8 mouse cellular contexts compared by ENCODE assay signal in the genomic region with DNA sequence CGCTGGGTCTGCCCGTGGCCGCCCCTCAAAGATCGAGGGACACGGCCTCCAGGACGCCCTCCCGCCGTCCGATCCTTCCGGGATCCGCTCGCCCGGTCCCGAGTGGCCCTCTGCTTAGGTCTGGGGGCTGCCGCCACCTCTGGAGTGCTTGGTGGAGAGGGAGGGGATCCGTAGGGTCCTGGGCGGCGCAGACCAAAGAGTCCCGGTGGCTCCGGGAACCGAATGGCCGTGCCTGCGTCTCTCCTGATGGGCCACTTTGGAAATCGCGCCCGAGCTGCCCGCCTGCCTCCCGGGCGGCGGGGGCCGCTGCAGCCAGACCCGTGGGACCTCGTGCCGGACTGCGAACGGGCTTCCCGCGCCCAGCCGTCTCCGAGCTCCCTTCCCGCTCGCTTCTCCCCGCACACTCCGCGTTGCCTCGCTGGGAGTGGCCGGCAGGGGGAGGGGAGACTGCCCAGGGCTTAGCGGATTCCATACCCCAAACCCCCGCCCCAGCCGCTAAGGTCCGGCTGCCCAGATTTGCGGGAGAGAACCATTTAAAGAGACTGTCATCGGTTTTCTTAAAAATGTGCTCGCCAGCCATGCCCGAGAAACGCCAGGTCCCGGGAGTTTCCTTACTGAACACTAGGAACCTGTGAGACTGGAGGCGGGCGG. TPM values are rescaled to one million over a fixed set of nuclear protein-coding genes. Genes with fewer than 3 reads are reported as not detected.
DNase-seq lines count a peak whose midpoint lies in the region; ATAC-seq lines count a peak whose summit lies in the region.

No protein-coding gene starts in this region.

- H3K4me1 ChIP-seq in forebrain, embryonic 13.5 days = no peaks in the 10 kb centered on the region
- H3K4me1 ChIP-seq in kidney, embryonic 14.5 days (ENCODE audit: control insufficient read depth, insufficient read depth, low read length) = no peaks in the 10 kb centered on the region
- peaks cover 39% of the 10 kb centered on the region for H3K4me1 ChIP-seq in midbrain, embryonic 10.5 days

- no peak overlapping the region for H3K27ac ChIP-seq in forebrain, embryonic 13.5 days
- H3K27ac ChIP-seq in kidney, embryonic 14.5 days (ENCODE audit: low read depth, low read length) = no peak overlapping the region
- H3K27ac ChIP-seq in midbrain, embryonic 10.5 days (replicated peaks) = peak overlapping the region; percentile 81

- H3K9ac ChIP-seq in forebrain, embryonic 13.5 days = peak overlapping the region; percentile 61
- peak overlapping the region; percentile 69 for H3K9ac ChIP-seq in kidney, embryonic 14.5 days (ENCODE audit: low read depth, low read length)

- peak overlapping the region; percentile 53 for H3K4me3 ChIP-seq in forebrain, embryonic 13.5 days
- H3K4me3 ChIP-seq in kidney, embryonic 14.5 days (ENCODE audit: low read length) = peak overlapping the region; percentile 52
- peak overlapping the region; percentile 61 for H3K4me3 ChIP-seq in midbrain, embryonic 10.5 days

- H3K9me3 ChIP-seq in forebrain, embryonic 13.5 days (replicated peaks) = no peaks in the 10 kb centered on the region
- H3K9me3 ChIP-seq in kidney, embryonic 14.5 days (ENCODE audit: control insufficient read depth, low read length) = no peaks in the 10 kb centered on the region
- H3K9me3 ChIP-seq in midbrain, embryonic 10.5 days (replicated peaks) = peaks cover 8% of the 10 kb centered on the region; the same call in 1 of the 2 replicates

- peak; percentile 62 for ATAC-seq in forebrain, embryonic 13.5 days
- ATAC-seq in kidney, embryonic 14.5 days (ENCODE audit: low FRiP score, low TSS enrichment) = peak; percentile 48

- H3K4me2 ChIP-seq in forebrain, embryonic 13.5 days = peak overlapping the region; percentile 74
- H3K4me2 ChIP-seq in kidney, embryonic 14.5 days (replicated peaks; ENCODE audit: low read depth, low read length) = peak overlapping the region; percentile 65

- peaks cover 75% of the 10 kb centered on the region for H3K27me3 ChIP-seq in forebrain, embryonic 13.5 days
- peaks cover 21% of the 10 kb centered on the region; the same call in 1 of the 2 replicates for H3K27me3 ChIP-seq in kidney, embryonic 14.5 days (ENCODE audit: control insufficient read depth, insufficient read depth, low read length)
- H3K27me3 ChIP-seq in midbrain, embryonic 10.5 days (ENCODE audit: low read depth, poor library complexity, severe bottlenecking) = peaks cover 100% of the 10 kb centered on the region

- intact Hi-C loops in left cerebral cortex, postnatal 4 days (cut with DNase I) = no loop called here

- DNase-seq in left cerebral cortex, postnatal 4 days = peak; percentile 27
- no peak for DNase-seq in left cerebral cortex, adult 8-10 months (ENCODE audit: low spot score in 2 of 2)
- peak; percentile 34 for DNase-seq in brain, adult 2 months (ENCODE audit: low read depth, low spot score)
- peak; percentile 62 for DNase-seq in midbrain, embryonic 10.5 days (ENCODE audit: low spot score)
- no peak for DNase-seq in spleen, postnatal 10 days (ENCODE audit: low spot score in 2 of 2)
- no peak for DNase-seq in layer of hippocampus, postnatal 14 days (ENCODE audit: low spot score in 2 of 2)

- H3K36me3 ChIP-seq in forebrain, embryonic 13.5 days (ENCODE audit: poor library complexity, severe bottlenecking) = no peaks in the 10 kb centered on the region
- H3K36me3 ChIP-seq in kidney, embryonic 14.5 days (ENCODE audit: control insufficient read depth, insufficient read depth, low read length) = no peaks in the 10 kb centered on the region
- H3K36me3 ChIP-seq in midbrain, embryonic 10.5 days = no peaks in the 10 kb centered on the region

- 18% methylated on average over 41 of the region's 59 CpGs for WGBS in forebrain, embryonic 13.5 days
- 29% methylated on average over 53 of the region's 59 CpGs for WGBS in kidney, embryonic 14.5 days
- 20% methylated on average over 58 of the region's 59 CpGs for WGBS in midbrain, embryonic 10.5 days

RNA-seq across cellular contexts. Expression of gene Nhsl2, which starts 0.8 kb away (rescaled TPM):
- 10 to 100 TPM in 1 of 2 experiments, 1 to 10 TPM in 1; 9.8 to 11.3 TPM for total RNA-seq in left cerebral cortex, postnatal 4 days (2021)
- 10 to 100 TPM; 36.2 to 44.7 (median 41.9) TPM for total RNA-seq in left cerebral cortex, adult 8-10 months (2022)
- 6.2 and 7.0 TPM in 2 replicates for polyA plus RNA-seq in forebrain, embryonic 13.5 days (2015; fragmentation: Nextera tagmentation; extraction: Ambion mirVana)
- polyA plus RNA-seq in kidney, embryonic 14.5 days (2014; fragmentation: Nextera tagmentation; extraction: Ambion mirVana) = 9.0 and 16.5 TPM in 2 replicates
- 14.0 and 14.1 TPM in 2 replicates for polyA plus RNA-seq in midbrain, embryonic 10.5 days (2016; fragmentation: Nextera tagmentation; extraction: Ambion mirVana)
- 10 to 100 TPM; 30.7 to 32.6 TPM for total RNA-seq in layer of hippocampus, postnatal 14 days (2021)

RNA-seq across cellular contexts. Expression of gene 8030474K03Rik, which starts 55.6 kb away (rescaled TPM):
- total RNA-seq in left cerebral cortex, postnatal 4 days (2021) = under 1 TPM in 1 of 2 experiments, not detected in 1; 0.34 TPM
- not detected for total RNA-seq in left cerebral cortex, adult 8-10 months (2022)
- polyA plus RNA-seq in forebrain, embryonic 13.5 days (2015; fragmentation: Nextera tagmentation; extraction: Ambion mirVana) = not detected in 2 replicates
- polyA plus RNA-seq in kidney, embryonic 14.5 days (2014; fragmentation: Nextera tagmentation; extraction: Ambion mirVana) = 0.26 and 0.81 TPM in 2 replicates
- polyA plus RNA-seq in midbrain, embryonic 10.5 days (2016; fragmentation: Nextera tagmentation; extraction: Ambion mirVana) = not detected in 2 replicates
- total RNA-seq in layer of hippocampus, postnatal 14 days (2021) = not detected

RNA-seq across cellular contexts. Expression of gene Gm4779, which starts 55.8 kb away (rescaled TPM):
- total RNA-seq in left cerebral cortex, postnatal 4 days (2021) = under 1 TPM in 1 of 2 experiments, not detected in 1; 0.28 TPM
- under 1 TPM; 0.33 to 0.66 (median 0.52) TPM for total RNA-seq in left cerebral cortex, adult 8-10 months (2022)
- polyA plus RNA-seq in forebrain, embryonic 13.5 days (2015; fragmentation: Nextera tagmentation; extraction: Ambion mirVana) = not detected in 2 replicates
- 0.56 and 0.81 TPM in 2 replicates for polyA plus RNA-seq in kidney, embryonic 14.5 days (2014; fragmentation: Nextera tagmentation; extraction: Ambion mirVana)
- polyA plus RNA-seq in midbrain, embryonic 10.5 days (2016; fragmentation: Nextera tagmentation; extraction: Ambion mirVana) = 0.09 TPM in 1 of 2 replicates, not detected in the other
- not detected for total RNA-seq in layer of hippocampus, postnatal 14 days (2021)

Comparison
In these comparisons a context has a peak if more than half of its experiments do, and no peak if none do; other contexts are left out.
1. DNase-seq: peak in left cerebral cortex, postnatal 4 days (single experiment), brain, adult 2 months (single experiment) and midbrain, embryonic 10.5 days (single experiment); none in left cerebral cortex, adult 8-10 months (0 of 2), spleen, postnatal 10 days (0 of 2) and layer of hippocampus, postnatal 14 days (0 of 2).
2. Peak in every context shown above with its lines, with median percentiles within 50 percentile points of each other: H3K4me3 ChIP-seq.